8 mouse cellular contexts compared by ENCODE assay signal in genomic region chr19:3851979-3852681, GRCm38 (mm10). TPM values are rescaled to one million over a fixed set of nuclear protein-coding genes. Genes with fewer than 3 reads are reported as not detected.
DNase-seq lines count a peak whose midpoint lies in the region; ATAC-seq and TF ChIP-seq lines count a peak whose summit lies in the region.

No protein-coding gene starts in this region.

- H3K4me1 ChIP-seq in cortical plate, adult 2 months (ENCODE audit: control insufficient read depth, insufficient read depth, low read length) = peaks cover 16% of the 10 kb centered on the region
- H3K4me1 ChIP-seq in kidney, adult 2 months (ENCODE audit: control insufficient read depth, insufficient read depth, low read length) = peaks cover 36% of the 10 kb centered on the region
- peaks cover 30% of the 10 kb centered on the region for H3K4me1 ChIP-seq in midbrain, embryonic 16.5 days (ENCODE audit: control insufficient read depth, insufficient read depth, low read length)
- H3K4me1 ChIP-seq in stomach, postnatal 0 days (replicated peaks; ENCODE audit: control insufficient read depth, insufficient read depth) = peaks cover 8% of the 10 kb centered on the region

- WGBS in kidney, adult 2 months = under 1% methylated on average over 74 of the region's 74 CpGs
- WGBS in midbrain, embryonic 16.5 days = under 1% methylated on average over 69 of the region's 74 CpGs
- WGBS in stomach, postnatal 0 days = under 1% methylated on average over 65 of the region's 74 CpGs

- TF ChIP-seq POLR2A in cortical plate, adult 2 months (IDR thresholded peaks at IDR 0.05; ENCODE audit: extremely low read depth, insufficient read depth, low read length) = peak; percentile 47; the same call in 1 of the 2 replicates
- no peak for TF ChIP-seq POLR2A in kidney, adult 2 months (IDR thresholded peaks at IDR 0.05; ENCODE audit: low read depth, low read length)

- no peaks in the 10 kb centered on the region for H3K36me3 ChIP-seq in kidney, adult 2 months (ENCODE audit: control insufficient read depth, insufficient read depth, low read length)
- no peaks in the 10 kb centered on the region for H3K36me3 ChIP-seq in midbrain, embryonic 16.5 days (ENCODE audit: control insufficient read depth, insufficient read depth, low read length)
- no peaks in the 10 kb centered on the region for H3K36me3 ChIP-seq in stomach, postnatal 0 days (ENCODE audit: control insufficient read depth, insufficient read depth, low read length)

- H3K9ac ChIP-seq in midbrain, embryonic 16.5 days (ENCODE audit: low read depth, low read length) = peak overlapping the region; percentile 91
- peak overlapping the region; percentile 91 for H3K9ac ChIP-seq in stomach, postnatal 0 days (ENCODE audit: low read length)

- H3K4me2 ChIP-seq in midbrain, embryonic 16.5 days (ENCODE audit: low read length) = peak overlapping the region; percentile 61
- H3K4me2 ChIP-seq in stomach, postnatal 0 days (replicated peaks; ENCODE audit: low read depth) = peak overlapping the region; percentile 91

- no peak; the same call in 1 of the 2 replicates for ATAC-seq in midbrain, embryonic 16.5 days
- ATAC-seq in stomach, postnatal 0 days (ENCODE audit: low FRiP score, low TSS enrichment) = peak; percentile 17

- H3K27me3 ChIP-seq in kidney, adult 2 months (replicated peaks; ENCODE audit: control insufficient read depth, insufficient read depth, low read length) = no peaks in the 10 kb centered on the region
- no peaks in the 10 kb centered on the region for H3K27me3 ChIP-seq in midbrain, embryonic 16.5 days (ENCODE audit: control insufficient read depth, insufficient read depth, low read depth, low read length)
- H3K27me3 ChIP-seq in stomach, postnatal 0 days (ENCODE audit: control insufficient read depth, insufficient read depth, low read length) = no peaks in the 10 kb centered on the region

- peak; percentile 43 for DNase-seq in ovary, postnatal 10 days (ENCODE audit: low spot score)
- DNase-seq in ovary, adult 18-20 months (ENCODE audit: low spot score) = no peak
- DNase-seq in heart, adult 18-20 months = peak; percentile 50 to 71
- DNase-seq in kidney, adult 2 months = peak; percentile 58
- DNase-seq in liver = peak; percentile 65
- DNase-seq in stomach, postnatal 0 days (ENCODE audit: low spot score) = peak; percentile 71

- TF ChIP-seq EP300 in stomach, postnatal 0 days (optimal IDR thresholded peaks at IDR 0.05) = no peak

- peak overlapping the region; percentile 60 for H3K4me3 ChIP-seq in cortical plate, adult 2 months (ENCODE audit: insufficient read depth, low read length)
- peak overlapping the region; percentile 96 for H3K4me3 ChIP-seq in kidney, adult 2 months (ENCODE audit: insufficient read depth, low read depth, low read length)
- peak overlapping the region; percentile 86 for H3K4me3 ChIP-seq in midbrain, embryonic 16.5 days (ENCODE audit: low read depth, low read length)
- H3K4me3 ChIP-seq in stomach, postnatal 0 days (ENCODE audit: low read depth, low read length) = peak overlapping the region; percentile 82

- TF ChIP-seq CTCF in cortical plate, adult 2 months (IDR thresholded peaks at IDR 0.05; ENCODE audit: extremely low read depth, insufficient read depth, low read length) = no peak
- no peak for TF ChIP-seq CTCF in kidney, adult 2 months (conservative IDR thresholded peaks at IDR 0.05; ENCODE audit: insufficient read depth, insufficient read length, low read depth, low read length)
- no peak for TF ChIP-seq CTCF in stomach, postnatal 0 days (IDR thresholded peaks at IDR 0.05; ENCODE audit: low read depth)

- no peaks in the 10 kb centered on the region for H3K9me3 ChIP-seq in midbrain, embryonic 16.5 days (replicated peaks; ENCODE audit: control insufficient read depth, low read length, poor library complexity, severe bottlenecking)
- H3K9me3 ChIP-seq in stomach, postnatal 0 days (ENCODE audit: control insufficient read depth, low read length) = no peaks in the 10 kb centered on the region

- H3K27ac ChIP-seq in cortical plate, adult 2 months (ENCODE audit: insufficient read depth, low read length) = peak overlapping the region; percentile 100
- peak overlapping the region; percentile 92 for H3K27ac ChIP-seq in kidney, adult 2 months (ENCODE audit: insufficient read depth, low read depth, low read length)
- peak overlapping the region; percentile 97 for H3K27ac ChIP-seq in midbrain, embryonic 16.5 days (ENCODE audit: low read length)
- peak overlapping the region; percentile 99 for H3K27ac ChIP-seq in stomach, postnatal 0 days (replicated peaks)

RNA-seq across cellular contexts. Expression of gene Chka, which starts 0.6 kb away (rescaled TPM):
- polyA plus RNA-seq in cortical plate, adult 2 months (2012; rRNA removed) = 134 and 135 TPM in 2 replicates
- 10 to 100 TPM; 11.8 to 15.5 TPM for total RNA-seq in heart, adult 18-20 months (2021)
- 65.0 and 72.0 TPM in 2 replicates for polyA plus RNA-seq in kidney, adult 2 months (2012; rRNA removed)
- polyA plus RNA-seq in midbrain, embryonic 16.5 days (2015; fragmentation: Nextera tagmentation; extraction: Ambion mirVana) = 56.1 and 61.8 TPM in 2 replicates
- 21.2 and 24.2 TPM in 2 replicates for polyA plus RNA-seq in stomach, postnatal 0 days (2015; fragmentation: Nextera tagmentation; extraction: Ambion mirVana)

RNA-seq across cellular contexts. Expression of gene Tcirg1, which starts 54.8 kb away (rescaled TPM):
- polyA plus RNA-seq in cortical plate, adult 2 months (2012; rRNA removed) = 34.4 and 38.4 TPM in 2 replicates
- 1 to 10 TPM; 8.0 to 9.2 TPM for total RNA-seq in heart, adult 18-20 months (2021)
- 69.2 and 71.2 TPM in 2 replicates for polyA plus RNA-seq in kidney, adult 2 months (2012; rRNA removed)
- 12.5 and 12.6 TPM in 2 replicates for polyA plus RNA-seq in midbrain, embryonic 16.5 days (2015; fragmentation: Nextera tagmentation; extraction: Ambion mirVana)
- polyA plus RNA-seq in stomach, postnatal 0 days (2015; fragmentation: Nextera tagmentation; extraction: Ambion mirVana) = 17.4 and 21.8 TPM in 2 replicates
